Comparison of ENCODE assay signal across 8 mouse cellular contexts in genomic region chr2:175338097-175338496, GRCm38 (mm10). TPM values are rescaled to one million over a fixed set of nuclear protein-coding genes. Genes with fewer than 3 reads are reported as not detected.
DNase-seq lines count a peak whose midpoint lies in the region; ATAC-seq and TF ChIP-seq lines count a peak whose summit lies in the region.
"Not testable (repeated sequence)": the region's sequence is repeated elsewhere in the genome, so short reads cannot be mapped to it uniquely, and the experiment has no call there.

Gene Gm4631, minus strand, starts transcription at chr2:175338197.

- not testable (repeated sequence) for H3K9me3 ChIP-seq in G1E (replicated peaks); forebrain, embryonic 15.5 days; heart, embryonic 10.5 days; hindbrain, embryonic 15.5 days; liver, embryonic 11.5 days (ENCODE audit: control insufficient read depth, low read length); neural tube, embryonic 12.5 days

- not testable (repeated sequence) for TF ChIP-seq POLR2A in cerebellum, adult 2 months (IDR thresholded peaks at IDR 0.05; ENCODE audit: borderline replicate concordance, insufficient read depth, low read length)

- WGBS in cerebellum, adult 2 months: no CpG with 5 or more reads among the region's 8 CpGs
- WGBS in forebrain, embryonic 15.5 days: no CpG with 5 or more reads among the region's 8 CpGs
- WGBS in heart, embryonic 10.5 days: no CpG with 5 or more reads among the region's 8 CpGs
- WGBS in hindbrain, embryonic 15.5 days: no CpG with 5 or more reads among the region's 8 CpGs
- WGBS in liver, embryonic 11.5 days: no CpG with 5 or more reads among the region's 8 CpGs
- WGBS in neural tube, embryonic 12.5 days: no CpG with 5 or more reads among the region's 8 CpGs

- H3K27ac ChIP-seq in cerebellum, adult 2 months (ENCODE audit: insufficient read depth, low read length); forebrain, embryonic 15.5 days (replicated peaks); heart, embryonic 10.5 days; hindbrain, embryonic 15.5 days (replicated peaks); liver, embryonic 11.5 days (ENCODE audit: low read depth, low read length); neural tube, embryonic 12.5 days: not testable (repeated sequence)

- not testable (repeated sequence) for ATAC-seq in G1E (ENCODE audit: extremely low read depth, insufficient number of reproducible peaks, low FRiP score, poor library complexity, severe bottlenecking); forebrain, embryonic 15.5 days (replicated peaks); hindbrain, embryonic 15.5 days (ENCODE audit: low FRiP score, low read depth); liver, embryonic 11.5 days (replicated peaks; ENCODE audit: low FRiP score); neural tube, embryonic 12.5 days (ENCODE audit: low FRiP score, low read depth)

- not testable (repeated sequence) for H3K4me1 ChIP-seq in G1E (ENCODE audit: insufficient read depth, low read depth, low read length); cerebellum, adult 2 months (ENCODE audit: control insufficient read depth, insufficient read depth, low read length); forebrain, embryonic 15.5 days; heart, embryonic 10.5 days; hindbrain, embryonic 15.5 days (replicated peaks); liver, embryonic 11.5 days (replicated peaks; ENCODE audit: control insufficient read depth, insufficient read depth, low read length); neural tube, embryonic 12.5 days

- H3K4me3 ChIP-seq in G1E (ENCODE audit: low read depth, low read length); cerebellum, adult 2 months (replicated peaks; ENCODE audit: insufficient read depth, low read depth, low read length); forebrain, embryonic 15.5 days; heart, embryonic 10.5 days; hindbrain, embryonic 15.5 days; liver, embryonic 11.5 days (ENCODE audit: low read depth, low read length); neural tube, embryonic 12.5 days: not testable (repeated sequence)

- not testable (repeated sequence) for H3K27me3 ChIP-seq in G1E (ENCODE audit: insufficient read depth, low read length); cerebellum, adult 2 months (ENCODE audit: control insufficient read depth, insufficient read depth, low read length); forebrain, embryonic 15.5 days; heart, embryonic 10.5 days (ENCODE audit: insufficient read depth, poor library complexity, severe bottlenecking); hindbrain, embryonic 15.5 days; liver, embryonic 11.5 days (replicated peaks; ENCODE audit: control insufficient read depth, insufficient read depth, low read length); neural tube, embryonic 12.5 days (replicated peaks)

- not testable (repeated sequence) for H3K9ac ChIP-seq in forebrain, embryonic 15.5 days (replicated peaks); hindbrain, embryonic 15.5 days; liver, embryonic 11.5 days (ENCODE audit: low read depth, low read length); neural tube, embryonic 12.5 days

- not testable (repeated sequence) for H3K4me2 ChIP-seq in forebrain, embryonic 15.5 days (replicated peaks); hindbrain, embryonic 15.5 days; liver, embryonic 11.5 days; neural tube, embryonic 12.5 days (replicated peaks)

- not testable (repeated sequence) for TF ChIP-seq CTCF in G1E (IDR thresholded peaks at IDR 0.05; ENCODE audit: low read depth, low read length); cerebellum, adult 2 months (IDR thresholded peaks at IDR 0.05; ENCODE audit: borderline replicate concordance, insufficient read depth, low read depth, low read length)

- not testable (repeated sequence) for H3K36me3 ChIP-seq in G1E (replicated peaks); forebrain, embryonic 15.5 days; heart, embryonic 10.5 days; hindbrain, embryonic 15.5 days; liver, embryonic 11.5 days (ENCODE audit: control insufficient read depth, insufficient read depth, low read length); neural tube, embryonic 12.5 days

- DNase-seq in G1E (ENCODE audit: low spot score); cerebellum, adult 2 months; heart, embryonic 10.5 days (ENCODE audit: low spot score); layer of hippocampus, postnatal 36 days; liver, embryonic 11.5 days (ENCODE audit: low spot score): not testable (repeated sequence)

RNA-seq across cellular contexts. Expression of gene Gm4631, which starts in this region (rescaled TPM):
- total RNA-seq in G1E (2014; fragmentation: Nextera tagmentation): 52.2 and 57.1 TPM in 2 replicates
- total RNA-seq in G1E (2017): 36.8 and 40.9 TPM in 2 replicates
- 0.50 and 0.74 TPM in 2 replicates for polyA plus RNA-seq in G1E (2012)
- polyA plus RNA-seq in cerebellum, adult 2 months (2012; rRNA removed): 30.2 and 31.9 TPM in 2 replicates
- polyA plus RNA-seq in forebrain, embryonic 15.5 days (2015; fragmentation: Nextera tagmentation; extraction: Ambion mirVana): 18.1 and 18.2 TPM in 2 replicates
- polyA plus RNA-seq in heart, embryonic 10.5 days (2016; fragmentation: Nextera tagmentation; extraction: Ambion mirVana): 12.6 and 14.6 TPM in 2 replicates
- polyA plus RNA-seq in hindbrain, embryonic 15.5 days (2015; fragmentation: Nextera tagmentation; extraction: Ambion mirVana): 16.8 and 19.4 TPM in 2 replicates
- 10 to 100 TPM; 68.5 to 75.3 TPM for total RNA-seq in layer of hippocampus, postnatal 36 days (2021)
- polyA plus RNA-seq in liver, embryonic 11.5 days (2014; fragmentation: Nextera tagmentation; extraction: Ambion mirVana): 16.8 and 17.6 TPM in 2 replicates
- 12.6 and 14.2 TPM in 2 replicates for polyA plus RNA-seq in neural tube, embryonic 12.5 days (2016; fragmentation: Nextera tagmentation; extraction: Ambion mirVana)
